9 mouse cellular contexts compared by ENCODE assay signal in the genomic region with DNA sequence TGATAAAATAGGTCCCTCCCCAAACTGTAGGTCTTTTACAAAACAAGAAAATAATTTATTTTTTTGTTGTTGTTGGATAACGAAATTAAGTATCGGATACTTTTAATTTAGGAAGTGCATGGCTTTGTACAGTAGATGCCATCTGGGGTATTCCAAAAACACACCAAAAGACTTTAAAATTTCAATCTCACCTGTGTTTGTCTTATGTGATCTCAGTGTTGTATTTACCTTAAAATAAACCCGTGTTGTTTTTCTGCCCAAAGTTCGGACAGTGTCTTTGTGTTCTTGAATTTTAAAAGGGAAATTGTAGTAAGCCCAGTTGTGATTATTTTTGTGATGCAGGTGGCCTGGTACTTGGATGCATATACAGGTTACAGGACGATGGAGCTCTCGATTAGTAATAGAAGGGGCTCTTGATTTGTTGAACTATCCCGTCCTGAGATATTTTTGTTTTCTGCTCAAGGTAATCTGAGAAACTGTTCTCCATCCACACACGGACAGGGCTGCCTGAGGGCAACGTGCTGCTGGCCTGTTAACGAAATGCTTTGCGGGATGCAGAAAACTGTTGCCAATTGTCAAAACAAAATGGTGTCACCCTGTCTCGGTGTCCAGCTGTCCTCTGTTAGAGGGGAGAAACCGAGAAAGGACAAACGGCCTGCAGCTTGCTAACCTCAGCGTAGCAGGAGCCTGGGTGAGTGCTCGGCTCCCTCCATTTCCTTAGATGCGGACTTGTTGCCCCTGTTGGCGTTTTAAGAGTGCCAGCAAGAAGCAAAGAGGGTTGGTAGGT. TPM values are rescaled to one million over a fixed set of nuclear protein-coding genes. Genes with fewer than 3 reads are reported as not detected.
DNase-seq lines count a peak whose midpoint lies in the region; ATAC-seq and TF ChIP-seq lines count a peak whose summit lies in the region.
"Had no signal": no experiment of that assay in that cellular context is flagged by ENCODE, and none has a peak within 500 bp of the region (broad histone marks: within the 10 kb centered on the region; RNA-seq: fewer than 3 reads in every experiment).

No protein-coding gene starts in this region.

- peaks cover 98% of the 10 kb centered on the region for H3K27me3 ChIP-seq in forebrain, embryonic 12.5 days
- peaks cover 99% of the 10 kb centered on the region for H3K27me3 ChIP-seq in forebrain, embryonic 14.5 days (replicated peaks; ENCODE audit: control insufficient read depth, insufficient read depth, low read length)
- H3K27me3 ChIP-seq in kidney, postnatal 0 days (ENCODE audit: insufficient read depth, low read length), result peaks cover 8% of the 10 kb centered on the region
- H3K27me3 ChIP-seq in embryonic facial prominence, embryonic 14.5 days (replicated peaks; ENCODE audit: control insufficient read depth, insufficient read depth, low read length), result peaks cover 95% of the 10 kb centered on the region
- H3K27me3 ChIP-seq in midbrain, embryonic 13.5 days, result peaks cover 100% of the 10 kb centered on the region
- peaks cover 44% of the 10 kb centered on the region for H3K27me3 ChIP-seq in thymus, adult 2 months (ENCODE audit: control insufficient read depth, insufficient read depth, low read length)

- peaks cover 21% of the 10 kb centered on the region for H3K4me1 ChIP-seq in forebrain, embryonic 12.5 days
- H3K4me1 ChIP-seq in forebrain, embryonic 14.5 days (ENCODE audit: control insufficient read depth, insufficient read depth, low read length), result no peaks in the 10 kb centered on the region
- H3K4me1 ChIP-seq in kidney, postnatal 0 days (replicated peaks; ENCODE audit: insufficient read depth, low read length), result 0 out of 2 replicates have a peak, but pooled peaks cover 9% of the 10 kb centered on the region
- H3K4me1 ChIP-seq in embryonic facial prominence, embryonic 14.5 days (ENCODE audit: control insufficient read depth, insufficient read depth, low read length), result peaks cover 5% of the 10 kb centered on the region
- H3K4me1 ChIP-seq in midbrain, embryonic 13.5 days (replicated peaks), result peaks cover 13% of the 10 kb centered on the region
- peaks cover 10% of the 10 kb centered on the region; the same call in 1 of the 2 replicates for H3K4me1 ChIP-seq in thymus, adult 2 months (replicated peaks; ENCODE audit: control insufficient read depth, insufficient read depth, low read length)

- H3K27ac ChIP-seq in forebrain, embryonic 12.5 days, result no peak overlapping the region
- H3K27ac ChIP-seq in forebrain, embryonic 14.5 days (ENCODE audit: low read depth, low read length), result no peak overlapping the region
- peak overlapping the region; percentile 63 for H3K27ac ChIP-seq in kidney, postnatal 0 days
- no peak overlapping the region for H3K27ac ChIP-seq in embryonic facial prominence, embryonic 14.5 days (replicated peaks; ENCODE audit: low read depth, low read length)
- H3K27ac ChIP-seq in midbrain, embryonic 13.5 days, result no peak overlapping the region
- no peak overlapping the region for H3K27ac ChIP-seq in thymus, adult 2 months (ENCODE audit: control insufficient read depth, insufficient read depth, low read length)

- no peak for TF ChIP-seq POLR2A in thymus, adult 2 months (IDR thresholded peaks at IDR 0.05; ENCODE audit: control insufficient read depth, extremely low read depth, insufficient read depth, low read length, poor library complexity)

- WGBS in forebrain, embryonic 12.5 days, result 1% methylated on average over 18 of the region's 18 CpGs
- 3% methylated on average over 18 of the region's 18 CpGs for WGBS in forebrain, embryonic 14.5 days
- 6% methylated on average over 18 of the region's 18 CpGs for WGBS in kidney, postnatal 0 days
- 6% methylated on average over 18 of the region's 18 CpGs for WGBS in embryonic facial prominence, embryonic 14.5 days
- 2% methylated on average over 18 of the region's 18 CpGs for WGBS in midbrain, embryonic 13.5 days
- 22% methylated on average over 18 of the region's 18 CpGs for WGBS in thymus, adult 2 months

- ATAC-seq in forebrain, embryonic 12.5 days (ENCODE audit: low FRiP score), result no peak
- no peak for ATAC-seq in forebrain, embryonic 14.5 days
- ATAC-seq in kidney, postnatal 0 days (replicated peaks; ENCODE audit: low FRiP score, low read depth), result no peak
- no peak for ATAC-seq in embryonic facial prominence, embryonic 14.5 days (ENCODE audit: low read depth)
- no peak for ATAC-seq in midbrain, embryonic 13.5 days

- no peak overlapping the region for H3K9ac ChIP-seq in forebrain, embryonic 12.5 days
- no peak overlapping the region for H3K9ac ChIP-seq in forebrain, embryonic 14.5 days (ENCODE audit: low read length)
- peak overlapping the region; percentile 94 for H3K9ac ChIP-seq in kidney, postnatal 0 days (ENCODE audit: low read depth, low read length)
- H3K9ac ChIP-seq in embryonic facial prominence, embryonic 14.5 days (ENCODE audit: low read depth, low read length), result peak overlapping the region; percentile 77
- no peak overlapping the region for H3K9ac ChIP-seq in midbrain, embryonic 13.5 days (replicated peaks)

- H3K9me3 ChIP-seq in forebrain, embryonic 12.5 days, result 0 out of 2 replicates have a peak, but pooled peaks cover 6% of the 10 kb centered on the region
- no peaks in the 10 kb centered on the region for H3K9me3 ChIP-seq in forebrain, embryonic 14.5 days (replicated peaks; ENCODE audit: control insufficient read depth, low read length)
- H3K9me3 ChIP-seq in kidney, postnatal 0 days (replicated peaks; ENCODE audit: low read length), result no peaks in the 10 kb centered on the region
- H3K9me3 ChIP-seq in embryonic facial prominence, embryonic 14.5 days (ENCODE audit: control insufficient read depth, low read length), result no peaks in the 10 kb centered on the region
- H3K9me3 ChIP-seq in midbrain, embryonic 13.5 days, result peaks cover 3% of the 10 kb centered on the region; the same call in 1 of the 2 replicates

- no peak for DNase-seq in forebrain, embryonic 14.5 days (ENCODE audit: low spot score)
- peak; percentile 53 for DNase-seq in kidney, postnatal 0 days (ENCODE audit: low spot score)
- no peak for DNase-seq in kidney, postnatal 25 days
- DNase-seq in embryonic facial prominence, embryonic 14.5 days (ENCODE audit: low spot score), result no peak
- DNase-seq in thymus, adult 2 months, result no peak
- DNase-seq in spleen, postnatal 4 days (ENCODE audit: low spot score in 2 of 2), result no peak
- DNase-seq: thymus, adult 18-20 months had no signal

- peak overlapping the region; percentile 19 for H3K4me3 ChIP-seq in forebrain, embryonic 12.5 days (replicated peaks)
- H3K4me3 ChIP-seq in forebrain, embryonic 14.5 days (ENCODE audit: low read depth, low read length), result no peak overlapping the region
- peak overlapping the region; percentile 86 for H3K4me3 ChIP-seq in kidney, postnatal 0 days (replicated peaks; ENCODE audit: low read depth, low read length)
- peak overlapping the region; percentile 59 for H3K4me3 ChIP-seq in embryonic facial prominence, embryonic 14.5 days (ENCODE audit: low read depth, low read length)
- H3K4me3 ChIP-seq in midbrain, embryonic 13.5 days (replicated peaks), result 0 out of 2 replicates have a peak overlapping the region, but pooled peaks have one; percentile 9
- H3K4me3 ChIP-seq in thymus, adult 2 months (ENCODE audit: control insufficient read depth, insufficient read depth, low read length), result no peak overlapping the region

- no peak for TF ChIP-seq CTCF in kidney, postnatal 0 days (IDR thresholded peaks at IDR 0.05; ENCODE audit: low read depth)
- no peak for TF ChIP-seq CTCF in thymus, adult 2 months (IDR thresholded peaks at IDR 0.05; ENCODE audit: borderline replicate concordance, control insufficient read depth, extremely low read depth, insufficient read depth, low read length, poor library complexity)

- no peak overlapping the region for H3K4me2 ChIP-seq in forebrain, embryonic 12.5 days
- no peak overlapping the region for H3K4me2 ChIP-seq in forebrain, embryonic 14.5 days (ENCODE audit: low read length)
- peak overlapping the region; percentile 71 for H3K4me2 ChIP-seq in kidney, postnatal 0 days (ENCODE audit: low read length)
- H3K4me2 ChIP-seq in embryonic facial prominence, embryonic 14.5 days (ENCODE audit: low read depth, low read length), result peak overlapping the region; percentile 91
- H3K4me2 ChIP-seq in midbrain, embryonic 13.5 days (replicated peaks), result no peak overlapping the region

- H3K36me3 ChIP-seq in forebrain, embryonic 12.5 days (replicated peaks), result no peaks in the 10 kb centered on the region
- H3K36me3 ChIP-seq in forebrain, embryonic 14.5 days (ENCODE audit: control insufficient read depth, insufficient read depth, low read length), result no peaks in the 10 kb centered on the region
- H3K36me3 ChIP-seq in kidney, postnatal 0 days (ENCODE audit: insufficient read depth, low read length), result peaks cover 17% of the 10 kb centered on the region
- no peaks in the 10 kb centered on the region for H3K36me3 ChIP-seq in embryonic facial prominence, embryonic 14.5 days (ENCODE audit: control insufficient read depth, insufficient read depth, low read length)
- H3K36me3 ChIP-seq in midbrain, embryonic 13.5 days, result no peaks in the 10 kb centered on the region
- no peaks in the 10 kb centered on the region for H3K36me3 ChIP-seq in thymus, adult 2 months (ENCODE audit: control insufficient read depth, insufficient read depth, low read length)

RNA-seq across cellular contexts. Expression of a gene that starts 2.9 kb away (rescaled TPM):
- 3.3 and 4.6 TPM in 2 replicates for polyA plus RNA-seq in forebrain, embryonic 12.5 days (2016; fragmentation: Nextera tagmentation; extraction: Ambion mirVana)
- polyA plus RNA-seq in forebrain, embryonic 14.5 days (2014; fragmentation: Nextera tagmentation; extraction: Ambion mirVana), result 1.1 and 2.1 TPM in 2 replicates
- polyA plus RNA-seq in kidney, postnatal 0 days (2015; fragmentation: Nextera tagmentation; extraction: Ambion mirVana), result 33.0 and 42.5 TPM in 2 replicates
- 7.4 and 9.4 TPM in 2 replicates for polyA plus RNA-seq in embryonic facial prominence, embryonic 14.5 days (2014; fragmentation: Nextera tagmentation; extraction: Ambion mirVana)
- polyA plus RNA-seq in midbrain, embryonic 13.5 days (2015; fragmentation: Nextera tagmentation; extraction: Ambion mirVana), result 1.3 and 1.9 TPM in 2 replicates
- 0.80 and 0.85 TPM in 2 replicates for polyA plus RNA-seq in thymus, adult 2 months (2012; rRNA removed)

RNA-seq across cellular contexts. Expression of a gene that starts 8.9 kb away (rescaled TPM):
- 0.18 and 0.36 TPM in 2 replicates for polyA plus RNA-seq in forebrain, embryonic 12.5 days (2016; fragmentation: Nextera tagmentation; extraction: Ambion mirVana)
- 0.13 TPM in 1 of 2 replicates, not detected in the other for polyA plus RNA-seq in forebrain, embryonic 14.5 days (2014; fragmentation: Nextera tagmentation; extraction: Ambion mirVana)
- polyA plus RNA-seq in kidney, postnatal 0 days (2015; fragmentation: Nextera tagmentation; extraction: Ambion mirVana), result 6.4 and 8.3 TPM in 2 replicates
- polyA plus RNA-seq in embryonic facial prominence, embryonic 14.5 days (2014; fragmentation: Nextera tagmentation; extraction: Ambion mirVana), result 0.32 and 0.96 TPM in 2 replicates
- 0.12 and 0.13 TPM in 2 replicates for polyA plus RNA-seq in midbrain, embryonic 13.5 days (2015; fragmentation: Nextera tagmentation; extraction: Ambion mirVana)
- polyA plus RNA-seq in thymus, adult 2 months (2012; rRNA removed), result 0.11 and 0.14 TPM in 2 replicates

RNA-seq across cellular contexts. Expression of a gene that starts 10.6 kb away (rescaled TPM):
- 55.0 and 60.2 TPM in 2 replicates for polyA plus RNA-seq in forebrain, embryonic 12.5 days (2016; fragmentation: Nextera tagmentation; extraction: Ambion mirVana)
- polyA plus RNA-seq in forebrain, embryonic 14.5 days (2014; fragmentation: Nextera tagmentation; extraction: Ambion mirVana), result 47.4 and 47.6 TPM in 2 replicates
- polyA plus RNA-seq in kidney, postnatal 0 days (2015; fragmentation: Nextera tagmentation; extraction: Ambion mirVana), result 56.0 and 60.3 TPM in 2 replicates
- polyA plus RNA-seq in embryonic facial prominence, embryonic 14.5 days (2014; fragmentation: Nextera tagmentation; extraction: Ambion mirVana), result 46.1 and 56.7 TPM in 2 replicates
- polyA plus RNA-seq in midbrain, embryonic 13.5 days (2015; fragmentation: Nextera tagmentation; extraction: Ambion mirVana), result 57.8 and 60.7 TPM in 2 replicates
- 60.8 and 69.4 TPM in 2 replicates for polyA plus RNA-seq in thymus, adult 2 months (2012; rRNA removed)

RNA-seq across cellular contexts. Expression of a gene that starts 34.6 kb away (rescaled TPM):
- polyA plus RNA-seq in forebrain, embryonic 12.5 days (2016; fragmentation: Nextera tagmentation; extraction: Ambion mirVana), result 0.08 and 1.0 TPM in 2 replicates
- polyA plus RNA-seq in forebrain, embryonic 14.5 days (2014; fragmentation: Nextera tagmentation; extraction: Ambion mirVana), result 0.52 and 0.69 TPM in 2 replicates
- 0.37 and 1.1 TPM in 2 replicates for polyA plus RNA-seq in kidney, postnatal 0 days (2015; fragmentation: Nextera tagmentation; extraction: Ambion mirVana)
- 7.0 and 7.6 TPM in 2 replicates for polyA plus RNA-seq in embryonic facial prominence, embryonic 14.5 days (2014; fragmentation: Nextera tagmentation; extraction: Ambion mirVana)
- 0.39 and 0.71 TPM in 2 replicates for polyA plus RNA-seq in midbrain, embryonic 13.5 days (2015; fragmentation: Nextera tagmentation; extraction: Ambion mirVana)
- 0.94 and 1.3 TPM in 2 replicates for polyA plus RNA-seq in thymus, adult 2 months (2012; rRNA removed)

Comparison
In these comparisons a context has a peak if more than half of its experiments do, and no peak if none do; other contexts are left out.
1. H3K4me3 ChIP-seq: peak in forebrain, embryonic 12.5 days (single experiment), kidney, postnatal 0 days (single experiment), embryonic facial prominence, embryonic 14.5 days (single experiment) and midbrain, embryonic 13.5 days (single experiment); none in forebrain, embryonic 14.5 days (single experiment) and thymus, adult 2 months (single experiment).
2. H3K4me2 ChIP-seq: peak in kidney, postnatal 0 days (single experiment) and embryonic facial prominence, embryonic 14.5 days (single experiment); none in forebrain, embryonic 12.5 days (single experiment), forebrain, embryonic 14.5 days (single experiment) and midbrain, embryonic 13.5 days (single experiment).
3. H3K9ac ChIP-seq: peak in kidney, postnatal 0 days (single experiment) and embryonic facial prominence, embryonic 14.5 days (single experiment); none in forebrain, embryonic 12.5 days (single experiment), forebrain, embryonic 14.5 days (single experiment) and midbrain, embryonic 13.5 days (single experiment).